Mouse (Mus musculus) kidney, embryonic 16.5 days (tissue): ENCODE data around the gene Gm765. TPM values are rescaled to one million over a fixed set of nuclear protein-coding genes. Genes with fewer than 3 reads are reported as not detected.

Experiments used
- ATAC-seq: fragments of 200-750 bp; cut with Nextera tagmentation; 2 replicates; pipeline ENCODE4 v1.8.0; 2017; ENCODE audit warnings: moderate TSS enrichment; ENCODE audit not compliant: low FRiP score, low TSS enrichment
- H3K27ac ChIP-seq: fragments of 300-500 bp; sonication (generic); 2 replicates; pipeline ENCODE4 v1.5.1; 2014; ENCODE audit warnings: low read length
- H3K27me3 ChIP-seq: fragments of 300-500 bp; sonication (generic); 2 replicates; pipeline ENCODE4 v1.6.1; 2014; ENCODE audit warnings: low read length, control low read depth, mixed read lengths; ENCODE audit not compliant: insufficient read depth
- H3K36me3 ChIP-seq: fragments of 300-500 bp; sonication (generic); 2 replicates; pipeline ENCODE4 v1.6.1; 2014; ENCODE audit warnings: low read length, control low read depth, mixed read lengths; ENCODE audit not compliant: insufficient read depth
- H3K4me1 ChIP-seq: fragments of 300-500 bp; sonication (generic); 2 replicates; pipeline ENCODE4 v1.6.1; 2014; ENCODE audit warnings: low read length, control low read depth, mixed read lengths; ENCODE audit not compliant: insufficient read depth
- H3K4me2 ChIP-seq: fragments of 300-500 bp; sonication (generic); replicated peaks from 2 replicates; pipeline ENCODE4 v1.6.1; 2014; ENCODE audit warnings: low read depth, low read length
- H3K4me3 ChIP-seq: fragments of 300-500 bp; sonication (generic); 2 replicates; pipeline ENCODE4 v1.5.1; 2014; ENCODE audit warnings: mild to moderate bottlenecking, low read length
- H3K9ac ChIP-seq: fragments of 300-500 bp; sonication (generic); replicated peaks from 2 replicates; pipeline ENCODE4 v1.6.1; 2014; ENCODE audit warnings: low read length
- H3K9me3 ChIP-seq: fragments of 300-500 bp; sonication (generic); 2 replicates; pipeline ENCODE4 v1.6.1; 2016; ENCODE audit warnings: low read length, control low read depth
- WGBS: fragments of 180-500 bp; shearing (Covaris S2); extraction: QIAGEN DNeasy Blood & Tissue Kit; methylation state at CpG from one replicate; pipeline ENCODE4 v1.1.7; 2014; 5-methylcytosine and 5-hydroxymethylcytosine counted together
- polyA plus RNA-seq: library from polyadenylated mRNA; unstranded; fragments of >200 nt; fragmentation: Nextera tagmentation; extraction: Ambion mirVana; gene quantifications from 2 replicates; pipeline ENCODE4 v1.2.1, GENCODE M21; 2015

Gene Gm765
- not detected in 2 replicates for polyA plus RNA-seq

- no peaks in the 10 kb centered on the region for H3K9me3 ChIP-seq
- no peaks in the 10 kb centered on the region for H3K27me3 ChIP-seq
- no peak within 1 kb of the TSS for H3K27ac ChIP-seq
- H3K36me3 ChIP-seq: no peaks in the 10 kb centered on the region
- no peak within 1 kb of the TSS for H3K4me3 ChIP-seq
- 70% methylated on average over 5 of the region's 5 CpGs for WGBS
- H3K9ac ChIP-seq: no peak within 1 kb of the TSS
- no peaks in the 10 kb centered on the region for H3K4me1 ChIP-seq
- no peak for ATAC-seq
- no peak within 1 kb of the TSS for H3K4me2 ChIP-seq
Observed at GRCm38 (mm10) chr6:98342654-98343053, at the start of gene Gm765. TSS of gene Gm765 (minus strand) at chr6:98342754.

- Histone ChIP-seq H3K9me3 (no peaks in the 10 kb centered on the region), H3K36me3 (no peaks in the 10 kb centered on the region), H3K27ac (no peak overlapping the region), H3K9ac (no peak overlapping the region), H3K27me3 (no peaks in the 10 kb centered on the region; the same call in 1 of the 2 replicates), H3K4me2 (no peak overlapping the region), H3K4me1 (no peaks in the 10 kb centered on the region), H3K4me3 (no peak overlapping the region)
- WGBS: 77% methylated on average over 8 of the region's 8 CpGs
- ATAC-seq: no peak
Observed at GRCm38 (mm10) chr6:98385487-98385886, 42.9 kb upstream of the Gm765 start.

GRCm38 (mm10) chr6:98384431-98384830 is 41.9 kb upstream of the Gm765 start:
- ATAC-seq: no peak
- Histone ChIP-seq H3K27me3 (no peaks in the 10 kb centered on the region; the same call in 1 of the 2 replicates), H3K4me2 (no peak overlapping the region), H3K4me1 (no peaks in the 10 kb centered on the region), H3K27ac (no peak overlapping the region), H3K4me3 (no peak overlapping the region), H3K9me3 (no peaks in the 10 kb centered on the region), H3K9ac (no peak overlapping the region), H3K36me3 (no peaks in the 10 kb centered on the region)
- 76% methylated on average over 8 of the region's 8 CpGs for WGBS

- WGBS: 36% methylated on average over 6 of the region's 6 CpGs
- no peaks in the 10 kb centered on the region for H3K4me1 ChIP-seq
- H3K9me3 ChIP-seq: no peaks in the 10 kb centered on the region
- no peak overlapping the region for H3K4me2 ChIP-seq
- H3K9ac ChIP-seq: no peak overlapping the region
- no peaks in the 10 kb centered on the region; the same call in 1 of the 2 replicates for H3K27me3 ChIP-seq
- ATAC-seq: no peak
- H3K36me3 ChIP-seq: no peaks in the 10 kb centered on the region
- H3K4me3 ChIP-seq: no peak overlapping the region
- H3K27ac ChIP-seq: no peak overlapping the region
Observed at GRCm38 (mm10) chr6:98383411-98383810, 40.9 kb upstream of the Gm765 start.

- WGBS: 79% methylated on average over 4 of the region's 4 CpGs
- no peaks in the 10 kb centered on the region for H3K9me3 ChIP-seq
- no peak overlapping the region for H3K27ac ChIP-seq
- no peak overlapping the region for H3K4me2 ChIP-seq
- H3K4me1 ChIP-seq: no peaks in the 10 kb centered on the region
- H3K36me3 ChIP-seq: no peaks in the 10 kb centered on the region
- no peak overlapping the region for H3K4me3 ChIP-seq
- H3K9ac ChIP-seq: no peak overlapping the region
- no peaks in the 10 kb centered on the region for H3K27me3 ChIP-seq
- no peak for ATAC-seq
Observed at GRCm38 (mm10) chr6:98366199-98366598, 23.6 kb upstream of the Gm765 start.

GRCm38 (mm10) chr6:98355271-98355670 is 12.7 kb upstream of the Gm765 start:
- Histone ChIP-seq H3K9me3 (no peaks in the 10 kb centered on the region), H3K4me1 (no peaks in the 10 kb centered on the region), H3K4me2 (no peak overlapping the region), H3K27me3 (no peaks in the 10 kb centered on the region), H3K9ac (no peak overlapping the region), H3K36me3 (no peaks in the 10 kb centered on the region), H3K4me3 (no peak overlapping the region), H3K27ac (no peak overlapping the region)
- WGBS: 83% methylated on average over 5 of the region's 5 CpGs
- no peak for ATAC-seq

- Histone ChIP-seq H3K4me3 (no peak overlapping the region), H3K4me2 (no peak overlapping the region), H3K27me3 (no peaks in the 10 kb centered on the region), H3K9ac (no peak overlapping the region), H3K4me1 (no peaks in the 10 kb centered on the region), H3K27ac (no peak overlapping the region), H3K36me3 (no peaks in the 10 kb centered on the region), H3K9me3 (no peaks in the 10 kb centered on the region)
- 88% methylated on average over 3 of the region's 3 CpGs for WGBS
- ATAC-seq: no peak
Observed at GRCm38 (mm10) chr6:98353285-98353684, 10.7 kb upstream of the Gm765 start.

GRCm38 (mm10) chr6:98332714-98333113 is 9.8 kb downstream of the Gm765 start:
- no peak overlapping the region for H3K27ac ChIP-seq
- no peak for ATAC-seq
- H3K4me3 ChIP-seq: no peak overlapping the region
- no peaks in the 10 kb centered on the region for H3K36me3 ChIP-seq
- 64% methylated on average over 2 of the region's 2 CpGs for WGBS
- H3K9me3 ChIP-seq: no peaks in the 10 kb centered on the region
- no peak overlapping the region for H3K9ac ChIP-seq
- no peak overlapping the region for H3K4me2 ChIP-seq
- no peaks in the 10 kb centered on the region for H3K4me1 ChIP-seq
- no peaks in the 10 kb centered on the region for H3K27me3 ChIP-seq

- Histone ChIP-seq H3K36me3 (no peaks in the 10 kb centered on the region), H3K4me3 (no peak overlapping the region), H3K27ac (no peak overlapping the region), H3K9me3 (0 out of 2 replicates have a peak, but pooled peaks cover 3% of the 10 kb centered on the region), H3K4me1 (no peaks in the 10 kb centered on the region), H3K4me2 (no peak overlapping the region), H3K9ac (no peak overlapping the region), H3K27me3 (no peaks in the 10 kb centered on the region)
- 83% methylated on average over 5 of the region's 5 CpGs for WGBS
- no peak for ATAC-seq
Observed at GRCm38 (mm10) chr6:98311659-98312058, 30.9 kb downstream of the Gm765 start.

- Histone ChIP-seq H3K4me3 (no peak overlapping the region), H3K4me1 (no peaks in the 10 kb centered on the region), H3K9me3 (no peaks in the 10 kb centered on the region), H3K36me3 (no peaks in the 10 kb centered on the region), H3K4me2 (no peak overlapping the region), H3K27ac (no peak overlapping the region), H3K9ac (no peak overlapping the region), H3K27me3 (no peaks in the 10 kb centered on the region)
- WGBS: 70% methylated on average over 3 of the region's 3 CpGs
- no peak for ATAC-seq
Observed at GRCm38 (mm10) chr6:98307647-98308046, 34.9 kb downstream of the Gm765 start.
